Mouse (Mus musculus): ENCODE measurements around the gene Hic1.

Gene Hic1

DNA sequence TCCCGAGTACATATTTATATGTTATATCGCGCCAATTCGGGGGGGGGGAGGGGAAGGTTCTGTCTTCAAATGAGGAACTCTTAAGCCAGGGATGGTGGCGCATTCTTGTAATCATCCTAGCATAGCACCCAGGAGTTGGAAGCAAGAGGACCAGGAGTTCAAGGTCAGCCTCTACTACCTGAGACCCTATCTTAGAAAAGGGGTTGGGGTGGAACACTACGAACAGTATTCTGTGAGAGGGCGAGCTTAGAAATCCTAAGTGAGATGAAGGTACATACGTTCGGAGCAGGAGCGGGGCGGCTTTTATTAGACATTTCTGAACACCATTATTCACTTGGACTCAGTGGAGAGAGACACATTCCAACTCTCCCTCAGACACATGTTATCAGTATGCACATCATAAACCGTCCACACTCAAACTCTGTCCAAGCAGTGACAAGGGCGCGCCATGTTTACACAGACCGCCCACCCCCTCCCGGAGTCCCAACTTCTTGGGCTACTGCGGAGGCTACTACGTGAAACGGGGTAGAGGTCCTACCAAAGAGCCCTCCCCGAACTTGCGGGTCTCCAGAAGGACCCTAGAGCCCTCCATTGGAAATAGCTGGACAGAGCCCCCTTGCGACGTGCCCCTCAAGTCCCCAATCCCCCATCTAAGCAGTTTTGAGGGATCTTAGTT lies at the start of gene Hic1:
TSS of gene Hic1 (minus strand) at position 115 of the 676 bp plus-strand sequence.
- peak; percentile 29 for DNase-seq (ENCODE audit: low spot score)

DNA sequence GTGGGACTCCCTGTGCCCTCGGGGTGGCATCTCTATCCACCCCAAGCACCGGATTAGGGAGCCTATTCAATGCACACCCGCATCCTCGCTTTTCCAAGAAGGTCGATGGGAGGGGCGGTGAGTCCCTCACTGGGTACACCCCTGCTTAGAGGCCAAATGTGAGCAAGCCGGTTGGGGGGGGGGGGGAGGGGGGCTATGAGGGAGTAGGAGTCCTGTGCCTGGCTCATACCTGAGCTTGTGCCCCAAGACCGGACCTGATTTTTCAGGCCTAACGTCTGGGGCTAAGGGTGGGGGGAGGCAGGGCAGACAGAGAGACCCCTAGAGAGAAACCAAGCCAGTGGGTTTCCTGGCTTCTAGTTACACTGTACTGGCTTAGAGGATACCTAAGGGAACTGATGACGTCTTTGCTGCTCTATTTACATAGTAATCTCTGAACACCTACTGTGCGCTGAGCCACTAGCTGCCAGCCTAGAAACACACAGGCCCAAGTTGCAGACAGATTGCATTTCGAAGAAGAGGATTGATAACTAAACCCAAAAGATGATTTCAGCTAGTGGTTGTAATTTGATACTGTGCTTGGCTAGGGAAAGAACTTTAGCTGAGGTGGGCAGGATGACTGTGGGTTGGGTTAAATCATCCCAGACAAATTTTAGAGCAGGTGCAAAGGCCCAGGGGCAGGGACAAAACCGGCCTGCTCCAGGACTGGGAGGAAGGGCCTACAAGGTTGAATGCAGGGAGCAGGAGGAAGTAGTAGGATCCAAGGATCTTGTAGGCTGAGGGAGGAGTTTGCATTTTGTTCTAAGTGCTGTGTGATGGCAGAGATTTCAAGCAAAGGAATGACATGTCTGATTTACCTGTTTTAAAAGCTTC lies 45.0 kb upstream of the Hic1 start:
- no peak for DNase-seq (ENCODE audit: low spot score)

DNA sequence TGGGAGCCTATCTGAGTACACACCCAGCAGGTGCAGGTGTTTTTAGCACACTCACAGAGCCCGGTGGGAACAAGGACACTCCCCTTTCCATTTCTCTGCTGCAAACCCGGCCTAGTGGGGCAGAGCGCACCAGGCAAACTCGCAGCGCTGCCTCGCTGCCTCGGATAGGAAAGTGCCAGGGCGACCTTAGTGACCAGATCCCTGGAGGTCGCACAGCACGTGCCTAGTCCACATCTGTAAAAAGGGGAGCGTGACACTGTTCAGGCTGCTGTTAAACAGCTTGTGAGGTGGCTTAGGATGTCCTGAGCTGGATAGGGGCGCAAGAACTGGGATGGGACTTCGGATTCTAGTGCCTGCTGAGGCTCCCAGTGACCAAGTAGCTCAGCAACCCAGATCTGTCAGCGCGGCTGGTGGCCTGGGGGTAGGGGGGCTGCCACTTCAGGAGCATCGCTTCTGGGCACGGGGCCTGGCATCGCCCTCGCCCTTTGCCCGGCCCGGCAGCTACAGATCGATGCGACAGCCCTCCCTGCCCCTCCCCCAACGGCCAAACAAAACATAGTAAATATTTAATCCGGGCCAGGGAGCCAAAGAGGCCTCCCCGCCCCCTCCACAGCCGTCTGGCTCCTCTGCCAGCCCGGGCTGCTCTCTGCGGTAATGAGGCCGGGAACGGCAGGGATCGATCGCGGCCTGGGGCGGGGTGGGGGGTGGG lies 44.2 kb upstream of the Hic1 start:
- peak; percentile 66 for DNase-seq (ENCODE audit: low spot score)

GRCm38 (mm10) chr11:75212876-75213275 lies 43.6 kb upstream of the Hic1 start:
- no peak for DNase-seq (ENCODE audit: low spot score)

DNA sequence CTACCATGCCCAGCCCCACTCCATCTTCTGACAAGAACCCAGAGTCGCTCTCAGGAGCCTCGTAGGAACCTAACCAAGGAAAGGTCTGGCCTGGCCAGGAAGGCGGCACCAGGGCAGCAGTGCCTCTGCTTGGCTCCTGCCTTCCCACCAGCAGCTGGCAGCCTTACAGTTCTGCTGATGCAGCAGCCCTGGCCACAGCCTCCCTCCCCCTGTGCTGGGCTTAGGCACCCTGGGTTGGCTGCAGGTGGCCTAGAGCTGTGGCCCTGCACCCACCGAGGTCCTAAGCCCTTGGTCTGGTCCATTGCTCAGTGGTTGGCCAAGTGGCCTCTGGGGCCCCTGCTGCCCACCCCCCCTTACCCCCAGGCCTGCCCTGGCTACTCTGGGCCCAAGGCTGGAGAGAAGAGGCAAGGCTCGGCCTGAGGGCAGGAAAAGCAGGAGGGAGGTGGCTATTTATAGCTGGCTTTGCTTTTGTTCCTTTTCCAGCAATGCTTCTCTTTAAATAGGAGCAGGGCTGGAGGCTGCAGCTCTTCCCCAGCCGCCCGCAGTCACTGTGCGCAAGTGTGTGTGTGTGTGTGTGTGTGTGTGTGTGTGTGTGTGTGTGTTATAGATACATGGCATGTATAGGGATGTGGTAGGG lies 42.8 kb upstream of the Hic1 start:
- no peak for DNase-seq (ENCODE audit: low spot score)

- no peak for DNase-seq (ENCODE audit: low spot score)
These were observed 41.4 kb upstream of the Hic1 start for GRCm38 (mm10) chr11:75210755-75211154.

DNA sequence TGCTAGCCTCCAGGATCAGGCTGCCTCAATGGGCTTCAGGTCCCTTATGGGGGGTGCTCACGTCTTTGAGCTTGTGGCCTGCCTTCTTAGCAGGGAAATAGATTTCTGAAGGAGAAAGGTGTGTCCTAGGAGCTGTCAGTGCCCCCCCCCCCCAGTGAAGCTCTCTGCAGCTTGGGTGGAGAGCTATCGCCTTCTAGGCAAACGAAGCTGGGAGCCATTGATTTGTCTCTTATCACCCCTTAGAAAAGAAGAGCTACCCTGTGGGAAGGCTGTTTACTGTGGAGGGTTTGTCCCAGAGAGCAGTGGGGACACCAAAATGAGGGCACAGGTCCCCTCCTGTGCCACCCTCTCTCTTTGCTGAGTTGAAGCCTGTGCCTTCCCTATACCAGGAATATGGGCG lies 40.8 kb upstream of the Hic1 start:
- no peak for DNase-seq (ENCODE audit: low spot score)

GRCm38 (mm10) chr11:75209363-75209762 lies 40.0 kb upstream of the Hic1 start:
- no peak for DNase-seq (ENCODE audit: low spot score)

DNA sequence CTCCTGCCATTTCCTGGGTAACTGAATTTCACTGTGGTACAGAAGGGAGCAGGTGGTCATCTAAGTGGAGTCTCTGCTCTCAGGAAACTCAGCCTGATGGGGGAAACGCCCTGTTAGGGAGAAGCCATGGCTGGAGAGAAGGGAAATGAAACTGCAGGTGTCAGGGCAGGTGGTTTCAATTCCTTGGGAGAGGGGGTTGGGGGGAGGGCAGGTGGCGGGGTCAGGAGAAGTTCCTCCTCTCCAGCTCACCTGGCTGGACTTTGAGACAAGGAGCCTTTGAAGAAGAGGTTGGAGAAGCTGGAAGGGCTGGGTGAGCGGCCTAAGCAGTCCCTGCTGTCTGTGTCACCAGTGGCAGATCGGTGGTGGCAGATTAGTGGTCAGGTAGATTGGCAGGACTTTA lies 37.0 kb upstream of the Hic1 start:
- no peak for DNase-seq (ENCODE audit: low spot score)

DNA sequence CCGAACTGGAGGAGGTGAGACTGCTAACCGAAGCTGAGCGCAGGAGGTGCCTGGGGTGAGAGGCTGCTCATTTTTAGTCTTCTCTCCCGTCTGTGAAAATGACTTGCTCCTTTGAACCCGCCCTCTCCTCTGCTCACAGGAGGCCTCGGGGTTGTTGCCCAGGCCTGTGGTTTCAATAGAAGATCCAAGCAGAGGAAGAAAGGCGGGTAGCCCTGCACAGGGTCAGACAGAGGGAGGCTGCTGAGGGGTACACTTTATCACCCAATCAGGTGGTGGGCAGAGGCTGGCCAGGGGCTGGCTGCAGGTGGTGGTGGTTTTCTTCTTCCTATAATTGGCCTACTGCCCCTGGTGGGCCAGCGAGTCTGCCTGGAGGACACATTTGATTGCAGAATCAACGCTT lies 35.2 kb upstream of the Hic1 start:
- no peak for DNase-seq (ENCODE audit: low spot score)

DNA sequence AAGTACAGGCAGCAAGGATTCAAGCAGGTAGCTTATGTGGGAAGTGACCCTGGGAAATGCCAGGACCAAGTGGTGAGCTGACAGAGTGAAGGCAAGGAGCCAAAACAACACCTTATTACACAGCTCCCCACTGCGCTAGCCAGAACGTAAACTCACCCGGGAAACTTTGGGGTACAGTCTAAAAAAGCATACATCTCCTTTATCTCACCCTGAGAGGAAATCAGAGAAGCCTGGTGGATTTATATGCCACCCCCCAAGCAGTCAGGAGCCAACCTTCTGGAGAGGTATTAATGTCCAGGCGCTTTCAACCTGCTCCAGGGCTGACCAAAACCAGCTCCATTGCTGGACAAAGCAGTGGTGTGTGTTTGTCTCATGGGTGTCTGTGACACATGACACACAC lies 34.6 kb upstream of the Hic1 start:
- DNase-seq (ENCODE audit: low spot score) = no peak

DNA sequence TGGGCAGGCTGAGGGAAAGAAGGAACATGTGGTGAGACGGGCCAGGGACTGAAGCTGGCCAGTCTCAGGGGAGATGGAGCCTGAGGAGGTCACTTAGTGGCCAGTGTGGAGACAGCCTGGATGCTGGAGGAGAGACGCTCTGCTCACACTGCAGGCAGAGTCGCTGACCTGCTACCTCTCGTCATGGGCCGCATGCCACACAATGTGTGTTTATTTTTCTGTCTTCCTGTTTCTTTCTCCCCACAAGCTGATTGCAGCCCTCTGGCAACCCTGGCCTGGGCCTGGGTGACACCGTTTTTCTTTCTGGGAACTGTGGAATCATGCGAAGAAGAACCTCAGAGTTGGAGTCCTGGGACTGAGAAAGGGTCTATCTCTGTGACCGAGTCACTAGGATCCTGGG lies 32.4 kb upstream of the Hic1 start:
- DNase-seq (ENCODE audit: low spot score) = no peak

DNA sequence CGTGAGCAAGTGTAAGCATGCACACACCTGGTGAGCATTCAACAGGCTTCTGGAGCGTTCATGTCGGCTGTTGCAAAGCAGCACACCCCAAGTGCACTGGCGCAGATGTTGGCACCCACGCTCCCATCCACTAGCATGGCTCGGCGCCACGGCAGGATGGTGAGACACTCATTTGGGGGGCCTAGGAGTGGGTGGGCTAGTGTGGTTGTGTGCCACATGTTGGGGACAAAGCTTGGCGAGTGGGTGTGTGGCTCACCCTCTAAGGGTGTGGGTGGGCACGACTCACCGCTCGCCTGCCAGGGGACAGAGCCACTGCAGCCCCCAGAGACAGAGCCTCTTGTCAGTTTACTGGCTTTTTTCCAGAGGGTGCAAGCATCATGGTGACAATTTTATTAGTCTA lies 31.6 kb upstream of the Hic1 start:
- no peak for DNase-seq (ENCODE audit: low spot score)

DNA sequence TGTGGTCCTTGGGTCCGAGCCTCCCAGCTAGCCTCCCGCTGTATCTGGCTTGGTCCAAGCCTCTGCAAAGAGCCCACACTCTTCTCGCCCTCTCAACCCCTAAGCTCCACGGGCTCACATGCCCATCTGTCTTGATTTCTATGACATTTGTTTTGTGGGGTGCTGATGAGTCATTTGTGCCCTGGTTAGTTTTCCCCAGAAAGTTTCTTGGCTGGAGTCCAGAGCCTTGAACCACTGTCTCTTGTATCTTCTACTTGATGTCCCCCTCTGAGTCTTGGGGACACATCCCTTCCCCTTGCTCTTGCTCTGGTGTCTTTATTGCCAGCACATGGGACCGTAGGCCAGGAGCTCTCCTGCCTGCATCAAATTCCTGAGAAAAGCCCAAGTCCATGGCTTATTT lies 30.6 kb upstream of the Hic1 start:
- no peak for DNase-seq (ENCODE audit: low spot score)

DNA sequence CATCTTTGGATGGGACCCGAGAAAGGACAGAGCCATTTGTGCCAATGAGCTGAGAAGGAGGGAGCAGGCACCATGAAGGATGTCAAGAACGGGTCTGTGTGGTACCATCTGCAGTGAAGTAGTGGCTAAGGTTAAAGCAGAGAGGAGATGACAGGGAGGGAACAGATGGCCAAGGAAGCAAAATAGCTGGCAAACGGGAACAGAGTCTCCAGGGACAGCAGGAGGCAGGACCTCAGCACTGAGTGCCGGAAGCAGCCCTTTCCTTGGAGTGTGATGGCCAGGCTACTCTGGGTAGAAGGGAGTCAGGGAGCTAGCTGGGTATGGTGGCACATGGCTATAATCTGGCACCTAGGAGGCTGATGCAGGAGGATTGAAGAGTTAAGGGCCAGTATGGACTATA lies 29.5 kb upstream of the Hic1 start:
- DNase-seq (ENCODE audit: low spot score) = no peak

GRCm38 (mm10) chr11:75197956-75198355 lies 28.6 kb upstream of the Hic1 start:
- DNase-seq (ENCODE audit: low spot score) = no peak

GRCm38 (mm10) chr11:75196131-75196530 lies 26.8 kb upstream of the Hic1 start:
- no peak for DNase-seq (ENCODE audit: low spot score)

DNA sequence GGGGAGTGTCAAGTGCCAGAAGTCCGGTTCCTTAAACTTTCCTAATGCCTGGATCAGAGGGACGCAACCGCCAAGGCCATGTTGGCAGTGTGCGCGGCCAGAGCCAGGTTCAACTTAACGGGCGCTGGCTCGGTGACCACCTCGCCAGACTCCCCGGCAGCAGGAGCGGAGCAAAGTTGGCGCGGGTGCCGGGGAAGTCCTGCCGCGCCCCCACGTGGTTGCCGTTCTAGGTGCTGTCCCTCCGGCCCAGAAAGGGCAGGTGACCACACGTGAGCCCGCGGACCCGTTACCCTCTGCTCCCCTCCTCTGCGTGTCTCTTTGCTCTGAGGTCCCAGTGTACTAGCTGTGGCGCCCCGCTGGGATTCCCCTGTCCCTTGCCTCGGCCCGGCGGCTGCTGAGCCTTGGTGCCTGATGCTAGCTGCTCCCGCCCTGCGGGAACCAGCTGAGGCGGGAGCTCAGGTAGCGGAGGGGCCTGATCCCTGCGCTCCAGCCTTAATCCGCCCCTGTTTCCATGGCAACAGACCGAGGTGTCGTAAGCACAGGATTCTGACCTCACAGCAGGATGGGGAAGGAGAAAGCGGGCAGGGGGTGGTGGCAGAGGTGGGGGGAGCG lies 25.6 kb upstream of the Hic1 start:
- peak; percentile 82 for DNase-seq (ENCODE audit: low spot score)

GRCm38 (mm10) chr11:75194121-75194849 lies 25.0 kb upstream of the Hic1 start:
- no peak for DNase-seq (ENCODE audit: low spot score)

- no peak for DNase-seq (ENCODE audit: low spot score)
These were observed 24.1 kb upstream of the Hic1 start, which contains the start of gene Rtn4rl1 for GRCm38 (mm10) chr11:75193256-75194071. TSS of gene Rtn4rl1 (plus strand) at chr11:75193783.

All from embryo, embryonic 10.5 days (tissue).